Mouse (Mus musculus): ENCODE results near the gene Sbno2. TPM values are rescaled to one million over a fixed set of nuclear protein-coding genes. Genes with fewer than 3 reads are reported as not detected.
A peak's percentile ranks its signal among the peaks of the same experiment; 100 is the strongest.

The Sbno2 gene
- polyA plus RNA-seq, 1 experiment from 2014 or later, result 16.1 TPM

DNA sequence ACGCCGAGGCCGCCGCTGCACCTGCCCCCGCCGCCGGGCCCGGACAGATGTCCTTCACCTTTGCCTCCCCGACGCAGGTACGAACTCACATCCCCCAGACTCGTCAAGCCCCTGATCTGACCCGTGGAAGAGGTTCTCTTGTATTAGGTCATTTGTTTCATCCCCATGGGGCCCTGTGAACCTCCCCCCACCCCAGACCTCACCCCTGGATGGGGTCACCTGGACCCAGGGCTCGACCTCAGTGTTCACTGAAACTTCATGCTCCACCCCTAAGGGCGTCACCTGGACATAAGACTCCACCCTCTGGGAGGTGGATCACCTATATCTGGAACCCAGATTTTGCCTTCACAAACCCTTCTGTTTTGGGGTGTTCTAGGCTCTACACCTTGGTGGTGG lies 37.2 kb upstream of the Sbno2 start:
- WGBS, result 0% methylated on average over 15 of the region's 15 CpGs
- Histone ChIP-seq H3K9me3 (ENCODE audit: low read length) (no peaks in the 10 kb centered on the region), H3K27me3 (ENCODE audit: insufficient read depth, low read length) (0 out of 2 replicates have a peak, but pooled peaks cover 2% of the 10 kb centered on the region), H3K4me2 (replicated peaks; ENCODE audit: low read depth, low read length) (peak overlapping the region; percentile 85), H3K36me3 (ENCODE audit: insufficient read depth, low read length) (peaks cover 34% of the 10 kb centered on the region), H3K4me1 (ENCODE audit: insufficient read depth, low read length) (peaks cover 57% of the 10 kb centered on the region), H3K9ac (replicated peaks; ENCODE audit: low read length) (peak overlapping the region; percentile 96), H3K4me3 (ENCODE audit: low read length) (peak overlapping the region; percentile 65), H3K27ac (ENCODE audit: low read length) (peak overlapping the region; percentile 89)
- ATAC-seq (ENCODE audit: low FRiP score, low TSS enrichment), result peak; percentile 1; the same call in 1 of the 2 replicates

DNA sequence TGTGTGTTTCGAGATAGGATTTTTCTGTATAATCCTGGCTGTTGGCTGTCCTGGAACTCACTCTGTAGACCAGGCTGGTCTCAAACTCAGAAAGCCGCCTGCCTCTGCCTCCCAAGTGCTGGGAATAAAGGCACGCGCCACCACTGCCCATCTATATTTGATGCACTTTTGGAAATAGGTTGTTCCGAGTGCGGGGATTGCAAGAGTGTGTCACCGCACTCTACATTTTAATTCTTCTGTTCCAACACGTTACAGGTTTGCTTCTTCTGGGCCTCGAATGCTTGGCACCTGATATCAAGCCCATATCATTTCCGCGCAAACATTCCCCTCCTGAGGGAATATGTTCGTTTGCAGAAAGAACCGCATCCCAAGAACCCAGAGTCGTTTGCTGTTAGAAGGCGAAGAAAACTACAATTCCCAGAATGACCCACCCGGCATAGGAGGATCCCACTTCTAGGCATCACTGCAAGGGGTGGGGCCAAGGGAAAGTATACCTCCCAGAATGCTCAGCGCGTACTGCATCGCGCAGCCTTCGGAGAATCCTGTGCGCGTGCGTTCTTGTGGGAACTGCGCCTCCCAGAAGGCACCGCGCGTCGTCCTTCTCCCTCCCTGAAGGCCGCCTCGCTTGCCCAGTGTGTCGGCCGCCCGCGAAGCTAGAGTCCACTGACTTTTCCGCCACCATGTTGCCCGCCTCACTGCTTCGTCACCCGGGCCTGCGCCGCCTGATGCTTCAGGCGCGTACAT lies 36.6 kb upstream of the Sbno2 start:
- H3K4me1 ChIP-seq (ENCODE audit: insufficient read depth, low read length), result peaks cover 57% of the 10 kb centered on the region
- H3K9me3 ChIP-seq (ENCODE audit: low read length), result no peaks in the 10 kb centered on the region
- peak overlapping the region; percentile 85 for H3K4me2 ChIP-seq (replicated peaks; ENCODE audit: low read depth, low read length)
- peak overlapping the region; percentile 96 for H3K9ac ChIP-seq (replicated peaks; ENCODE audit: low read length)
- H3K4me3 ChIP-seq (ENCODE audit: low read length), result peak overlapping the region; percentile 65
- 1% methylated on average over 43 of the region's 43 CpGs for WGBS
- peaks cover 34% of the 10 kb centered on the region for H3K36me3 ChIP-seq (ENCODE audit: insufficient read depth, low read length)
- peaks cover 7% of the 10 kb centered on the region for H3K27me3 ChIP-seq (ENCODE audit: insufficient read depth, low read length)
- peak overlapping the region; percentile 89 for H3K27ac ChIP-seq (ENCODE audit: low read length)
- ATAC-seq (ENCODE audit: low FRiP score, low TSS enrichment), result peak; percentile 89

DNA sequence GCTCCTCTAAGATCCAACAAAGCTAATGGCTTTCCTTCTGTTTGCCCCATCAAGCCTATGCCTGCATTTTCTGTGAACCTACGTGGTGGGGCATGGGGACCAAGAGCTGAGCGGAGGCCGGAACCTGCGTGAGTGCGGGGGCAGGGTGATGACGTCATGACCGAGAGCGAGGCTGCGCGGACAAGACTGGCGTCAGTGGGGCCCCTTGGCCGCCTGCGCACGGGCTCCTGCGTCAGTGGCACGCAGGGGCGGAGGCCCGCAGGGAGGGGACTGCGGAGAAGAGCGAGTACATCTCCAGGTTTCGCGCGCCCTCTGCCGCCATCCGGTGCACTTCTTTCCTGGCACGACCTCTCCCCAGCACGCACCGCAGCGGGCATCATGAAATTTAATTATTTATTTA lies 35.9 kb upstream of the Sbno2 start:
- 0% methylated on average over 29 of the region's 29 CpGs for WGBS
- Histone ChIP-seq H3K27me3 (ENCODE audit: insufficient read depth, low read length) (peaks cover 14% of the 10 kb centered on the region), H3K9ac (replicated peaks; ENCODE audit: low read length) (peak overlapping the region; percentile 67), H3K4me1 (ENCODE audit: insufficient read depth, low read length) (peaks cover 55% of the 10 kb centered on the region), H3K4me2 (replicated peaks; ENCODE audit: low read depth, low read length) (peak overlapping the region; percentile 85), H3K36me3 (ENCODE audit: insufficient read depth, low read length) (peaks cover 29% of the 10 kb centered on the region), H3K27ac (ENCODE audit: low read length) (peak overlapping the region; percentile 89), H3K4me3 (ENCODE audit: low read length) (peak overlapping the region; percentile 65), H3K9me3 (ENCODE audit: low read length) (no peaks in the 10 kb centered on the region)
- peak; percentile 62 for ATAC-seq (ENCODE audit: low FRiP score, low TSS enrichment)

DNA sequence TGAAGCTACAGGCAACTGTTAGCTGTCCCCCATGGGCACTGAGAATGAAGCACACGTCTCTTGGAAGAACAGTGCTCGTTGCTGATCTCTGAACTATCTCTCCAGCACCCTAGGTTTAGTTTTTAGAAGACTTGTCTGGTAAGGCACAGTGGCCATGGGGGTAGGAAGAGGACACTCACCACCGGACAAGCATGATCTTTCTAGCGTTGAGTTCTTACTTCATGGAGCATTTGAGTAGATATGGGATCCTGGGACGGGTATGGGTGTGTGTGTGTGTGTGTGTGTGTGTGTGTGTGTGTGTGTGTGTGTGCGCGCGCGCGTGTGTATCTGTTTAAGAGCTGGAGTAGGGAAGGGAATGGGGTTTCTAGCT lies 35.3 kb upstream of the Sbno2 start, which contains the start of gene Cbarp:
Cbarp (minus strand) TSS at position 170 of the 370 bp plus-strand sequence.
- ATAC-seq (ENCODE audit: low FRiP score, low TSS enrichment), result no peak
- 78% methylated on average over 10 of the region's 10 CpGs for WGBS
- Histone ChIP-seq H3K36me3 (ENCODE audit: insufficient read depth, low read length) (peaks cover 27% of the 10 kb centered on the region), H3K4me3 (ENCODE audit: low read length) (peak within 1 kb of the TSS; percentile 80), H3K4me2 (replicated peaks; ENCODE audit: low read depth, low read length) (peak within 1 kb of the TSS; percentile 99), H3K9me3 (ENCODE audit: low read length) (no peaks in the 10 kb centered on the region), H3K27ac (ENCODE audit: low read length) (peak within 1 kb of the TSS; percentile 89), H3K4me1 (ENCODE audit: insufficient read depth, low read length) (peaks cover 49% of the 10 kb centered on the region), H3K27me3 (ENCODE audit: insufficient read depth, low read length) (peaks cover 18% of the 10 kb centered on the region), H3K9ac (replicated peaks; ENCODE audit: low read length) (peak within 1 kb of the TSS; percentile 89)

DNA sequence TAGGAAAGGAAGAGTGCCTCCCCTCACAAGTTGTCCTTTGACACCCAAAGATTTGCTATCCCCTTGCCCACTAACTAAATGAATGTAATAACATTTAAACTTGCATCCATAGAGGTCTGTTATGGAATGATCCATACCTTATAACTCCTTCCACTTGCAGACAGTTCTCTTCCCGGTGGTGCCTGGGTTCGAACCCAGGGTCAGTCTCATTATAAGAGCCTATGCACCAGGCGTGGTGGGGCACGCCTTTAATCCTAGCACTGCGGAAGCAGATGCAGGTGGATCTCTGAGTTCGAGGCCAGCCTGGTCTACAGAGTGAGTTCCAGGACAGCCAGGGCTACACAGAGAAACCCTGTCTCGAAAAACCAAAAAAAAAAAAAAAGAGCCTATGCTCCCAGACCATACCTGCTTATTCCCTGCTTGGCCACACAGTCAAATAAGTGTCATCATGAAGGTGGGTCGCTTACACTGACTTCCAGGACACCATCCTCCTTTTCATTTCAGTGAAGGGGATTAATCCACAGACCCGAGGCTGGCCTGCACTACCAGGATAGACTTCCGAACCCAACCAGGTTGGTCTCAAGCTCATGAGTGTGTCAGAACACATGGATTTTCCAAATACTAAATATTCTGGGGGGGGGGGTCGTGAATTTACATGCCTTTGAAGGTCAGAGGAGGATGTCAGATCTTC lies 34.7 kb upstream of the Sbno2 start:
- no peak overlapping the region; the same call in 1 of the 2 replicates for H3K4me3 ChIP-seq (ENCODE audit: low read length)
- no peak overlapping the region for H3K4me2 ChIP-seq (replicated peaks; ENCODE audit: low read depth, low read length)
- no peak for ATAC-seq (ENCODE audit: low FRiP score, low TSS enrichment)

DNA sequence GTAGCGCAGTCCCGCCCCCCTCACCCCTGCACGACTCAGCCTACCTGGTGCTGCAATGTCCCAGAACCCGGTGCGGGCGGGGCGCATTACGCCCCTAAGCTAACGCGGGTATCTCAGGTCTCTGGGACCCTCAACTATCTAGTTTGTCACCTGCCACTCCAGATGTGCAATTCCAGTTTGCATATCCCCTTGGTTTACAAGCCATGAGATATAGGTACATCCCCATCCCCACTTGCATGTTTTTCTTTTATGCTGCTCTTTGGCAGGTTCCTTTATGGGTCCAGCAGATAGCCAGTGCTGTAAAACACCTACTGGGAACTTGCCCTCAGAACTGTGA lies 34.0 kb upstream of the Sbno2 start:
- Histone ChIP-seq H3K9ac (replicated peaks; ENCODE audit: low read length) (peak overlapping the region; percentile 89), H3K36me3 (ENCODE audit: insufficient read depth, low read length) (peaks cover 16% of the 10 kb centered on the region), H3K4me2 (replicated peaks; ENCODE audit: low read depth, low read length) (peak overlapping the region; percentile 99), H3K4me3 (ENCODE audit: low read length) (peak overlapping the region; percentile 80), H3K27ac (ENCODE audit: low read length) (peak overlapping the region; percentile 79), H3K9me3 (ENCODE audit: low read length) (no peaks in the 10 kb centered on the region), H3K27me3 (ENCODE audit: insufficient read depth, low read length) (peaks cover 20% of the 10 kb centered on the region), H3K4me1 (ENCODE audit: insufficient read depth, low read length) (peaks cover 49% of the 10 kb centered on the region)
- no peak for ATAC-seq (ENCODE audit: low FRiP score, low TSS enrichment)
- WGBS, result under 1% methylated on average over 9 of the region's 10 CpGs

More for the DNA sequence above, 34.7 kb upstream of the Sbno2 start:
- 74% methylated on average over 11 of the region's 11 CpGs for WGBS
- Histone ChIP-seq H3K27me3 (ENCODE audit: insufficient read depth, low read length) (peaks cover 20% of the 10 kb centered on the region), H3K9me3 (ENCODE audit: low read length) (no peaks in the 10 kb centered on the region), H3K27ac (ENCODE audit: low read length) (no peak overlapping the region), H3K9ac (replicated peaks; ENCODE audit: low read length) (no peak overlapping the region), H3K4me1 (ENCODE audit: insufficient read depth, low read length) (peaks cover 49% of the 10 kb centered on the region), H3K36me3 (ENCODE audit: insufficient read depth, low read length) (peaks cover 23% of the 10 kb centered on the region)

DNA sequence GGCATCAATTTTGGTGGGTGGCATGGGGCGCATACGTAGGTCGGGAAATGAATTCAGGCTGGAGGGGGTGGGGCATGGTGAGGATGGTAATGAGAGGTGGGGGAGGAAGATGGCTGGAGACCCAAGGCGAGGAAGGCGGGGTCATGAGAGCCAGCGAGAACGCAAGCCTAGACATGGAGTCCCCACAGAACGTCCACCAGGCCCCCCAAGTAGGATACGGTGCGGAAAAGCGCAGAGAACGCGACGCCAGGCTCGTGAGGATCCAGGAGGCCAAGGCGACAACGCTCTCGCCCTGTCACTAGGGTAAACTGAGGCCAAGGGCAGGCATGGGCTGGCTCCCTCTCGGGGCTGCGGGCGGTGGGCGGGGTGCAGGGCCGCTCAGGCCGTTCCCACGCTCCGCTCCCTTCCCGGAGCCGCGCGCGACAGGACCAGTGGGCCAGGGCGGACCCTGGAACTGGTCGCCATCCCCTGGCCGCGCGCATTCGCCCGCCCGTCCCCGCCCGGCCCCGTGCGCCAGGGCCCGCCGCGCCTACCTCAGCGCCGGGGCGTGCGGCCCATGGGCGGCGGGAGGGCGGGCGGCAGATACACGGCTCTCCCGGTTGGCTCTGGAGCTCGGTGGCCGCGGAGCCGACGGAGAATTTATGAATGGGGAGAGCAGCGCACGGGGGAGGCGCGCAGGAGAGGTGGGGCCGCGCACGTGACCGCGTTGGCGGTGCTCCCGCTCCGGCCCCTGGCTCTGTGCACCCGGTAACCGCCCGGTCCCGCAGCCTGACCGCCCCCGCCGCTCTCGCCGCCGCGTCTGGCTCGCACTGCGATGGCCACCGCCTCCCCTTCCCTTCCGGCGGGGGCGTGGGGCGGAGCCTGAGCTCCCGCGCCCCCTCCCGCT lies 33.4 kb upstream of the Sbno2 start, which contains the start of gene Atp5d:
Atp5d (plus strand) TSS at position 80 of the 886 bp plus-strand sequence.
- Histone ChIP-seq H3K4me1 (ENCODE audit: insufficient read depth, low read length) (peaks cover 49% of the 10 kb centered on the region), H3K27ac (ENCODE audit: low read length) (peak within 1 kb of the TSS; percentile 79), H3K4me3 (ENCODE audit: low read length) (peak within 1 kb of the TSS; percentile 80), H3K9me3 (ENCODE audit: low read length) (no peaks in the 10 kb centered on the region), H3K9ac (replicated peaks; ENCODE audit: low read length) (peak within 1 kb of the TSS; percentile 89), H3K36me3 (ENCODE audit: insufficient read depth, low read length) (peaks cover 13% of the 10 kb centered on the region; the same call in 1 of the 2 replicates), H3K4me2 (replicated peaks; ENCODE audit: low read depth, low read length) (peak within 1 kb of the TSS; percentile 99), H3K27me3 (ENCODE audit: insufficient read depth, low read length) (peaks cover 20% of the 10 kb centered on the region)
- ATAC-seq (ENCODE audit: low FRiP score, low TSS enrichment), result 0 out of 2 replicates have a peak, but pooled peaks have one; percentile 5
- WGBS, result under 1% methylated on average over 59 of the region's 94 CpGs

DNA sequence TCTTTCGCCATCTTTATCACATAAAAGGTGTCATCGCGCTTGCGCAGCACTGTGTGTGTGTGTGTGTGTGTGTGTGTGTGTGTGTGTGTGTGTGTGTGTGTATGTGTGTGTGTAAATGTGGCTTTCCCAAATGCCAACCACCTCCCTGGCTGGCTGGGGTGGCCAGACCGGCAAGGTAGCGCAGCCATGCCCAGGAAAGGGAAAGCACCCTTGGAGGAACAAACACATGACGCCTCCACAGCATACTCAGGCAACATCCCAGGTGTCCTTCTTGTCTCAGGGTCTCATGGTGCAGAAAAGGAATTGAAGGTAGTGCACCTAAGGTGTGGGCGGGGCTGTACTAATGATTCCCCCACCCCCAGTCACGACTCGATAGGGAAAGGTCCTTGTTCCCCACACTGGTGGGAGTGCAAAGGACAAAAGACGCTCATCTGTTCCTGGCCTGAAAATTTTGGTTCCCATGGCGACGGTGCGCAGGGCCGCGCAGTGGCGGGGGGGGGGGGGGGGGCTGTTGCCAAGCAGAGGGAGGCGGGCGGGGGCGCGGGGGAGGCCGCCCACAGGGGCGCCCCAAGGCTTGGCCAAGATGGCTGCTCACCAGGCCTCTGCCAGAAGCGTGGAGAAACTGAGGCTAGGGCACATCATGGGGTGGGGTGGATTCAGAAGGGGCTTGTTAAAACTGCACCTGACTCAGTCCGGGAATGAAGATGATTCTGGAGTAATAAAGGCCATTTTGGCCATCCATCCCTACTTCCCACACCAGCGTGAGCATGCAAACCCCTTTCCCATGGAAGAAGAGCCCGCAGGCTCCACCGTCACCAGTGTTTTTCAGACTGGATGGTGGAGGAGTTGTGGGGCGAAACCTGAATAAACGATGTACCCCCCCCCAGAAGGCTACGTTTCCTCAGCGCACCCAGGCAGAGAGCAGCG lies 32.5 kb upstream of the Sbno2 start:
- WGBS, result 3% methylated on average over 22 of the region's 33 CpGs
- Histone ChIP-seq H3K9ac (replicated peaks; ENCODE audit: low read length) (peak overlapping the region; percentile 89), H3K4me1 (ENCODE audit: insufficient read depth, low read length) (peaks cover 41% of the 10 kb centered on the region), H3K4me3 (ENCODE audit: low read length) (peak overlapping the region; percentile 80), H3K36me3 (ENCODE audit: insufficient read depth, low read length) (peaks cover 11% of the 10 kb centered on the region; the same call in 1 of the 2 replicates), H3K4me2 (replicated peaks; ENCODE audit: low read depth, low read length) (peak overlapping the region; percentile 99), H3K27me3 (ENCODE audit: insufficient read depth, low read length) (peaks cover 20% of the 10 kb centered on the region), H3K9me3 (ENCODE audit: low read length) (no peaks in the 10 kb centered on the region), H3K27ac (ENCODE audit: low read length) (peak overlapping the region; percentile 35)
- ATAC-seq (ENCODE audit: low FRiP score, low TSS enrichment), result no peak

Data from kidney, embryonic 16.5 days (tissue).